Mouse (Mus musculus): ENCODE data around the gene Gpx1. TPM values are rescaled to one million over a fixed set of nuclear protein-coding genes. Genes with fewer than 3 reads are reported as not detected.
"Not testable (repeated sequence)": the region's sequence is repeated elsewhere in the genome, so short reads cannot be mapped to it uniquely, and the experiment has no call there.

Gene Gpx1
- polyA plus RNA-seq, 1 experiment = not detected

- peak within 1 kb of the TSS; percentile 97 for H3K4me3 ChIP-seq (ENCODE audit: insufficient read depth, low read depth, low read length)
- under 1% methylated on average over 80 of the region's 81 CpGs for WGBS
- peaks cover 2% of the 10 kb centered on the region; the same call in 1 of the 2 replicates for H3K4me1 ChIP-seq (ENCODE audit: control insufficient read depth, insufficient read depth, low read length)
- TF ChIP-seq POLR2A (IDR thresholded peaks at IDR 0.05; ENCODE audit: insufficient read depth, low read depth, low read length) (peak; percentile 88), CTCF (IDR thresholded peaks at IDR 0.05; ENCODE audit: insufficient read depth, low read depth, low read length) (0 out of 2 replicates have a peak, but pooled peaks have one; percentile 12)
- H3K27ac ChIP-seq (ENCODE audit: insufficient read depth, low read depth, low read length) = peak within 1 kb of the TSS; percentile 97
These were observed 32.8 kb upstream of the Gpx1 start, which contains the start of the genes Rhoa and Tcta for GRCm38 (mm10) chr9:108305629-108306520. Gene Rhoa (plus strand): TSS chr9:108306129. Gene Tcta (minus strand): TSS chr9:108306160.

GRCm38 (mm10) chr9:108306571-108306980 is 32.1 kb upstream of the Gpx1 start:
- Histone ChIP-seq H3K27ac (ENCODE audit: insufficient read depth, low read depth, low read length) (peak overlapping the region; percentile 97), H3K4me3 (ENCODE audit: insufficient read depth, low read depth, low read length) (peak overlapping the region; percentile 97), H3K4me1 (ENCODE audit: control insufficient read depth, insufficient read depth, low read length) (peaks cover 2% of the 10 kb centered on the region; the same call in 1 of the 2 replicates)
- 1% methylated on average over 51 of the region's 51 CpGs for WGBS
- TF ChIP-seq CTCF (IDR thresholded peaks at IDR 0.05; ENCODE audit: insufficient read depth, low read depth, low read length) = no peak
- no peak for TF ChIP-seq POLR2A (IDR thresholded peaks at IDR 0.05; ENCODE audit: insufficient read depth, low read depth, low read length)

GRCm38 (mm10) chr9:108307021-108307807 is 31.5 kb upstream of the Gpx1 start:
- Histone ChIP-seq H3K4me1 (ENCODE audit: control insufficient read depth, insufficient read depth, low read length) (peaks cover 2% of the 10 kb centered on the region; the same call in 1 of the 2 replicates), H3K4me3 (ENCODE audit: insufficient read depth, low read depth, low read length) (peak overlapping the region; percentile 97), H3K27ac (ENCODE audit: insufficient read depth, low read depth, low read length) (0 out of 2 replicates have a peak overlapping the region, but pooled peaks have one; percentile 46)
- WGBS = 3% methylated on average over 12 of the region's 12 CpGs
- TF ChIP-seq POLR2A (IDR thresholded peaks at IDR 0.05; ENCODE audit: insufficient read depth, low read depth, low read length) (no peak), CTCF (IDR thresholded peaks at IDR 0.05; ENCODE audit: insufficient read depth, low read depth, low read length) (no peak)

- WGBS = 18% methylated on average over 2 of the region's 2 CpGs
- H3K4me1 ChIP-seq (ENCODE audit: control insufficient read depth, insufficient read depth, low read length) = peaks cover 2% of the 10 kb centered on the region; the same call in 1 of the 2 replicates
- no peak overlapping the region for H3K27ac ChIP-seq (ENCODE audit: insufficient read depth, low read depth, low read length)
- no peak overlapping the region for H3K4me3 ChIP-seq (ENCODE audit: insufficient read depth, low read depth, low read length)
- no peak for TF ChIP-seq POLR2A (IDR thresholded peaks at IDR 0.05; ENCODE audit: insufficient read depth, low read depth, low read length)
- no peak for TF ChIP-seq CTCF (IDR thresholded peaks at IDR 0.05; ENCODE audit: insufficient read depth, low read depth, low read length)
These were observed 30.6 kb upstream of the Gpx1 start for GRCm38 (mm10) chr9:108308141-108308540.

- TF ChIP-seq POLR2A (IDR thresholded peaks at IDR 0.05; ENCODE audit: insufficient read depth, low read depth, low read length) (no peak), CTCF (IDR thresholded peaks at IDR 0.05; ENCODE audit: insufficient read depth, low read depth, low read length) (no peak)
- no peak overlapping the region for H3K27ac ChIP-seq (ENCODE audit: insufficient read depth, low read depth, low read length)
- H3K4me3 ChIP-seq (ENCODE audit: insufficient read depth, low read depth, low read length) = no peak overlapping the region
- WGBS = 92% methylated on average over 3 of the region's 3 CpGs
- H3K4me1 ChIP-seq (ENCODE audit: control insufficient read depth, insufficient read depth, low read length) = no peaks in the 10 kb centered on the region
These were observed 21.1 kb upstream of the Gpx1 start for GRCm38 (mm10) chr9:108317572-108317971.

GRCm38 (mm10) chr9:108318462-108318861 is 20.2 kb upstream of the Gpx1 start:
- TF ChIP-seq POLR2A (IDR thresholded peaks at IDR 0.05; ENCODE audit: insufficient read depth, low read depth, low read length) (no peak), CTCF (IDR thresholded peaks at IDR 0.05; ENCODE audit: insufficient read depth, low read depth, low read length) (no peak)
- H3K4me1 ChIP-seq (ENCODE audit: control insufficient read depth, insufficient read depth, low read length) = no peaks in the 10 kb centered on the region
- H3K4me3 ChIP-seq (ENCODE audit: insufficient read depth, low read depth, low read length) = no peak overlapping the region
- no peak overlapping the region for H3K27ac ChIP-seq (ENCODE audit: insufficient read depth, low read depth, low read length)
- WGBS = 18% methylated on average over 2 of the region's 2 CpGs

GRCm38 (mm10) chr9:108322054-108322453 is 16.6 kb upstream of the Gpx1 start:
- not testable (repeated sequence) for H3K4me3 ChIP-seq (ENCODE audit: insufficient read depth, low read depth, low read length); H3K27ac ChIP-seq (ENCODE audit: insufficient read depth, low read depth, low read length); H3K4me1 ChIP-seq (ENCODE audit: control insufficient read depth, insufficient read depth, low read length)
- WGBS = 92% methylated on average over 7 of the region's 7 CpGs

GRCm38 (mm10) chr9:108324784-108325183 is 13.9 kb upstream of the Gpx1 start:
- 87% methylated on average over 1 of the region's 1 CpGs for WGBS
- TF ChIP-seq POLR2A (IDR thresholded peaks at IDR 0.05; ENCODE audit: insufficient read depth, low read depth, low read length) (no peak), CTCF (IDR thresholded peaks at IDR 0.05; ENCODE audit: insufficient read depth, low read depth, low read length) (no peak)
- H3K4me3 ChIP-seq (ENCODE audit: insufficient read depth, low read depth, low read length) = no peak overlapping the region
- no peaks in the 10 kb centered on the region for H3K4me1 ChIP-seq (ENCODE audit: control insufficient read depth, insufficient read depth, low read length)
- no peak overlapping the region for H3K27ac ChIP-seq (ENCODE audit: insufficient read depth, low read depth, low read length)

- WGBS = 92% methylated on average over 2 of the region's 2 CpGs
- TF ChIP-seq POLR2A (IDR thresholded peaks at IDR 0.05; ENCODE audit: insufficient read depth, low read depth, low read length) = no peak
- TF ChIP-seq CTCF (IDR thresholded peaks at IDR 0.05; ENCODE audit: insufficient read depth, low read depth, low read length) = no peak
These were observed 12.9 kb upstream of the Gpx1 start for GRCm38 (mm10) chr9:108325811-108326210.

More at GRCm38 (mm10) chr9:108325811-108326210, 12.9 kb upstream of the Gpx1 start:
- Histone ChIP-seq H3K4me3 (ENCODE audit: insufficient read depth, low read depth, low read length) (no peak overlapping the region), H3K27ac (ENCODE audit: insufficient read depth, low read depth, low read length) (no peak overlapping the region), H3K4me1 (ENCODE audit: control insufficient read depth, insufficient read depth, low read length) (no peaks in the 10 kb centered on the region)

All from olfactory bulb, adult 2 months (tissue).